Mouse (Mus musculus) megakaryocyte-erythroid progenitor cell, adult 5-6 weeks (primary cell): ENCODE measurements around the gene Ppp1r27. TPM values are rescaled to one million over a fixed set of nuclear protein-coding genes. Genes with fewer than 3 reads are reported as not detected.
A peak's percentile ranks its signal among the peaks of the same experiment; 100 is the strongest.
"Not testable (repeated sequence)": the region's sequence is repeated elsewhere in the genome, so short reads cannot be mapped to it uniquely, and the experiment has no call there.

Experiments
- ATAC-seq: replicated peaks from 2 replicates; pipeline ENCODE4 v1.8.0; 2016; ENCODE audit warnings: mild to moderate bottlenecking, inconsistent platforms; ENCODE audit not compliant: severe bottlenecking, poor library complexity, low FRiP score, low TSS enrichment
- total RNA-seq, 2 experiments: library from RNA; stranded (forward) in 1 of 2; stranded (reverse) in 1 of 2; fragments of 200-1000, 215-1000 nt in 1 of 2; fragments of >200 nt in 1 of 2; fragmentation: Nextera tagmentation in 1 of 2; gene quantifications; 2 replicates each; pipeline ENCODE4 v1.2.3; 2014 to 2017

Gene Ppp1r27
- total RNA-seq (2014; fragmentation: Nextera tagmentation) (not detected in 2 replicates), total RNA-seq (2017) (not detected in 2 replicates)

DNA sequence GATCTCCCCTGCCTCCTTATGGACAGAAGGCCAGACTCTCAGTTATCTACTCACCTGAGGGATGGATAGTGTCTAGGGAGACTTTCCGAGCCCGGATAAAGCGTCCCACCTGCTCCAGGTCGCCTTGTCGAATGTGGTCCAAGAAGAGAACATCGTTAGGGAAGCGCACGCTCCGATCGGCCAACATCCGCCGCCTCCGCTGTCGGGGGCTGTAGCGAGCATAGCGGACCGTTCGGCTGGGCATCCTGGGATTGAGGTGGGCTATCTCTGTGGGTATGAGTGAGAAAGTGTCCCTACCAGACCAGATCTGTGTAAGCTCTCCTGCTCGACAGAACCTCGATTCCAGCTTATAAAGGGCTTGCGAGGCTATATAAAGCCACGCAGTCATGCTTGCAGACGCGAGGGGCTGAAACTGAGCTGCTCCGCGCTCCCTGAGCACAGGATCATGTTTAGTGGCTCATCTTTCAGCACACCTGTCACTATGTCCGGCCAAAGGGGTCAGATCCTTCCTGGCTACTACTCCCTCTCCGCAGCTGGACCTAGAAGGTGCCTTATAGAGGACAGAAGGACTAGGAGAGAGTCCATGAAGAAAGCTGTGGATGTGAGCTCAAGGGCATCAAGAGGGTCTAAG, at the start of gene Ppp1r27:
TSS of gene Ppp1r27 (minus strand) at position 323 of the 631 bp plus-strand sequence.
- ATAC-seq: no peak

DNA sequence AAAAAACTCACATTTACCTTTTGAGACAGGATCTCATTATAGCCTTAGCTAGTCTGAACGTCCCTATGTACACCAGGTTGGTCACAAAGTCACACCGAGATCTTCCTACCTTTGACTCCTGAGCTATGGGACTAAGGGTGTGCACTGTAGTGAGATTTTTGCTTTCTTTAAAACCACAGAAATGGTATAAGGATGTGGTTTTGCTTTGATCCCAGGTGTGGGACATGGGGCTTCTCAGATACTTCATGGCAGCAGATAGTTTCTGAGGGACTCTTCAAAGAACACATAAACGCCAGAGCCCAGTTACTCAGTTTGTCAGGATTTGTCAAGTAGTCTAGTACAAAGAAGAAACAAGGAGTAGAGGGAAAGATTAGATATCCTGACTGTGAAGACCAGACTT, 49.8 kb upstream of the Ppp1r27 start:
- ATAC-seq: no peak

DNA sequence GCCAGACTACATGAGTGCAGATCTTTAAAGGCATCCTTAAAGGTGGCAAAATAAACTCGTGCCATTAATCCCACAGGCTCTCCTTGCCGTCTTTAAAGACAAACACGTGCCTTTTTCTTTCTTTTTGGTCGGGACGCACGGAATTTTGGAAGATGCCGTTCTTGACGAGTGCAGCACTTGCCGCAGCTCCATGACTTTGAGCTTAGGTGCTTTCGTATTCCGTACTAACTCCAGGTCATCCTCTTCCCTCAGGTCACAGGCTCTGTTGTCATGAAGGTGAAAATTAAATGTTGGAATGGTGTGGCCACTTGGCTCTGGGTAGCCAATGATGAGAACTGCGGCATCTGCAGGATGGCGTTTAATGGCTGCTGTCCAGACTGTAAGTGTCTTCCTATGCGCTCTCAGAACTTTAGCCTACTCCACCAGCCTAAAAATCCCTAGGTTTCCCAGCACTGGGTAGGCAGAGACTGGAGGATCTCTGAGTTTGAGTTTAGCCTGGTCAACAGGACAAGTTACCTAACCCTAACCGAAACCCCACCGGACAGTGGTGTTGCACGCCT, 48.1 kb upstream of the Ppp1r27 start:
- no peak for ATAC-seq

DNA sequence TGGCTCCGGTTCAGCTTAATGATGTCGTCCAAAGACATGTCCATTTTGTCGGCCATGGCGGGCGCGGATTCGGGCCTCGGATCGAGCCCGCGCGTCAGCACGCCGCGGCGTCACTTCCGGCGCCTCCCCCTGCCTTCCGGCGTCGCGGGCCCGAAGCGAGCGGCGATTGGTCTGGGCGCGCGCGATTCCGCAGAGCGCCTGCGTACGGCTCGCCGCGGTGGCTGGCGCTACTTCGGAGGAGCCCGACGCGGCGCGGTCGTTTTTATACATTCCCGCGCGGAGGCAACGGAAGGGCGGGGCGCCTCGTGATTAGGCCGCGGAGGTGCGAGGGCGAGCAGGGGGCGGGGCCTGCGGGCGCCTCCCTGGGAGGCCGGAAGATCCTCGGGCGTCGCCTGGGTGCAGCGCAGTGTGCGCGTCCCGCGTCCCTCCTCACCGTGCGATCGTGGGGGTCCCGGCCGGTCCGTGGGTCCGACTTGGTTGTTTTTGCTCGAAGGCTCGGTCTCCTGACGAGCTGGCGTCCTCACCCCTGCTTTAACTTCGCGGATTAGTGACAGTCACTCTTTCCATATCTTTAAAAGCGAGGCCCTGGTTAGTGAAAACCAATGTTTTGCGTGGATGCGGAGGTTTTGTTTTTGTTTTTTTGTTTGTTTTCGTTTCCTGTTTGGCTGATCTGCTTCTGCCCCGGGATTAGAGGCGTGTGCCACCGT, 47.5 kb upstream of the Ppp1r27 start, which contains the start of the genes Alyref and Anapc11:
TSS of gene Alyref (minus strand) at position 83 of the 707 bp plus-strand sequence.
TSS of gene Anapc11 (plus strand) at position 139 of the 707 bp plus-strand sequence.
- ATAC-seq: peak; percentile 91

DNA sequence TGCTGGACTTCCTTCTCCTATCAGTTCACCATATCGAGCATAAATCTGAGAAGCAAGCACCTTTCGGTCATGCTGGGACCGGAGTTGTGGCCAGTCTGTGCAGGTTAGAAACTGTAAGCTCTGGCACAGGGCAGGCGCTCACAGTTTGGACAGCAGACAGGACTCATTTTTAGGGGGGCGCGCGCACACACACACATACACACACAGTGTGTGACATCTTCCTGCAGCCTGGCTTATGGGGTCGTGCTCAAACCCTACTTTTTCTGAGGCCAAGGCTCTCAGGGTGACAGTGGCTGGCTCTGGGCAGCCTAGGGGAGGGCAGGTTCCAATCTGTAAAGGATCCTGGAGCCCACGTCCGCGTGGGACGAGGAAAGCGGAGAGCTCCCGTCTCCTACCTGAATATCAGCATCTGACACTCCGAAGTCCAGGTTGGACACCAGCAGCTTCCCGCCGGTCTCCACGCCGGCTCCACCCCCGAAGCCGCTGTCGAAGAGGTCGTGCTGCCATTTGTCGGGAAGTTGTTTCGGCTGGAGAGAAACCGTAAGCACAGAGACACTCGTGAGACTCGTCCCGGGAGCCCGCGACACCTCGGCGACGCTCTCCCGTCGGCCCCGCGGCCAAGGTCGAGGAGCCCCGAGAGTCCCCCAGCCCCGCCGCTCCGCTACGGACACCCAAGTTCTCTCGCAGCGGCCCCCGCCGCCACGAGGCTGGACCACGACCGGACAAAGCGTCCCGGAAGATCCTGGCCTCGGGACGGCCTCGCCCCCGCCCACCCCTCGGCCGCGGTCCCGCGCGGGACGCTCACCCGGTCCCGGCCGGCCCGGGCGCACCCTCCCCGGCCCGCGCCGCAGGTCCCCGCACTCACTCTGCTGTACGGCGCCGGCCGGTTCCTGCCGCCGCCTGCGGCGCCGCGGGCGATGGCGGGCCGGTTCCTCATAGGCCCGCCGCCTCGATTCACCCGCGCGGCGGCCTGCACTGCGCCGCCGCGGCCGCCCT, 46.6 kb upstream of the Ppp1r27 start:
- 0 out of 2 replicates have a peak, but pooled peaks have one; percentile 7 for ATAC-seq

DNA sequence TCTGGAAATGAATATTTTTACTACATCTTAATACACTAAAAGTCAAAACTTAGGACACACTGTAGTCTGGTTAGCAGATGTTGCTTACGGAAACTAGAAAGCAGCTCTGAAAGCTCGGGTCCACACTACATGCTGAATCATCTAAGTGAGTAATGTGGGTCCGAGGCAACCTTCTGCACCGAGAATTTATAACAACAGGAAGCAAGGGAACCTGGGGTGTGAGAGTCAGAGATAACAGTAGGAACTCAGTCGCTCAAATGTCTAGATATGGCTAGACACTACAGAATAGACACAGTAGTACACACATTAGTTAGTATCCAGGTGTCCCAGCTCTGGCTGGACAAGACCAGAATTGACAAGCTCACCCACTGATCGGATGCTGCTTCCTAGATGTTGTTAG, 37.6 kb upstream of the Ppp1r27 start:
- ATAC-seq: peak; percentile 80

DNA sequence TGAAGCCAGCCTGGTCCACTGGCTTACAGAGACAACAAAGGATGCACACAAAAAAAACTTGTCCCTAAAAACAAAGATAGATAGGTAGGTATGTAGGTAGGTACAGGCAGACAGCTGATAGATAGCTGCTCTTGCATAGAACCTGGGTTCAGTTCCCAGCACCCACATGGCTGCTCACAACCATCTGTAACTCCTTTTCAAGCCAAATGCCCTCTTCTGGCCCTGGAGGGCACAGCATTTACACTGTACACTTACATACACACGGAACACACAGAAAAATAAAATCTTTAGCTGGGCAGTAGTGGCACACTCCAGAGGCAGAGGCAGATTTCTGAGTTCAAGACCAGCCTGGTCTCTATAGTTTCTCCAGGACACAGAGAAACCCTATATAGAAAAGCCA, 33.0 kb upstream of the Ppp1r27 start:
- ATAC-seq: no peak

DNA sequence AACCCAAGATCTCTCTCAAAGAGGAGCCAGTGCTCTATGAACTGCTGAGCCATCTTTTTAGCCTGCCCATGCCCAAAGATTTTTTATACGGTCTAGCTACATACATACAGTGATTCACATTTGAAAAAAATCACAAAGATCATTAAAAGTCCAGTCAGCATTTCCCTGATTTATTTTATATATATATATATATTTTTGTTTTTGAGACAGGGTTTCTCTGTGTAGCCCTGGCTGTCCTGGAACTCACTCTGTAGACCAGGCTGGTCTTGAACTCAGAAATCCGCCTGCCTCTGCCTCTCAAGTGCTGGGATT, 32.0 kb upstream of the Ppp1r27 start:
- not testable (repeated sequence) for ATAC-seq

DNA sequence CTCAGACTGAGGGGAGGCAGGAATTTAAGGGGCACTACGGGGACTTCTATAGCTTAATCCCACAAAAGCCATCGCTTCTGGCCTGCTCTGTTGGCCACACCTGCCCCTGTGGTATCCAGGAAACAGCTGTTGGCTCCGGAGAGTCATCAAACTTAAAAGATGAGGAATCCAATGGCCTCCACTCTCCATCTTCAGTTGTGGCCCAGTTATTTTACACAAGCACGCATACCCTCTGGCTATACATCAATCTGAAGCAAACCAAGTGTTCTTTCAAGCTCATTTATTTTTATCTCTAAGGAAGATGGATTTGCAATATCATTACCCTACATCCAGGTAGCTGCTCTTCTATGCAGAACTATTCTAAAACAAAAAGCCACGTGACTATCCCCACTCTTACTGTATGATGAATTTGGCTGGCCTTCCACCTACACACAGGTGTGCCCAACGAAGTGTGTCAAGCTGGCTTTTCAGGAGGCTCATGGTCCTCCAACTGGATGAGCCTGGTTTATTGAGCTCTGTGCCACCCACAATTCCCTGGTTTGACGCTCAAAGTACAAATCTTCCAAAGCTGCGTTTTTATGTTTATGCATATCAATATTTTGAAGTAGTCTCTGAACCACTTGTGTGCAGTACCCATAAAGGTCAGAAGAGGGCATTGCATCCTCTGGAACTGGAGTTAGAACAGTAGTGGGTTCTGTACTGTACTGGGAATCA, 31.5 kb upstream of the Ppp1r27 start:
- 0 out of 2 replicates have a peak, but pooled peaks have one; percentile 16 for ATAC-seq

DNA sequence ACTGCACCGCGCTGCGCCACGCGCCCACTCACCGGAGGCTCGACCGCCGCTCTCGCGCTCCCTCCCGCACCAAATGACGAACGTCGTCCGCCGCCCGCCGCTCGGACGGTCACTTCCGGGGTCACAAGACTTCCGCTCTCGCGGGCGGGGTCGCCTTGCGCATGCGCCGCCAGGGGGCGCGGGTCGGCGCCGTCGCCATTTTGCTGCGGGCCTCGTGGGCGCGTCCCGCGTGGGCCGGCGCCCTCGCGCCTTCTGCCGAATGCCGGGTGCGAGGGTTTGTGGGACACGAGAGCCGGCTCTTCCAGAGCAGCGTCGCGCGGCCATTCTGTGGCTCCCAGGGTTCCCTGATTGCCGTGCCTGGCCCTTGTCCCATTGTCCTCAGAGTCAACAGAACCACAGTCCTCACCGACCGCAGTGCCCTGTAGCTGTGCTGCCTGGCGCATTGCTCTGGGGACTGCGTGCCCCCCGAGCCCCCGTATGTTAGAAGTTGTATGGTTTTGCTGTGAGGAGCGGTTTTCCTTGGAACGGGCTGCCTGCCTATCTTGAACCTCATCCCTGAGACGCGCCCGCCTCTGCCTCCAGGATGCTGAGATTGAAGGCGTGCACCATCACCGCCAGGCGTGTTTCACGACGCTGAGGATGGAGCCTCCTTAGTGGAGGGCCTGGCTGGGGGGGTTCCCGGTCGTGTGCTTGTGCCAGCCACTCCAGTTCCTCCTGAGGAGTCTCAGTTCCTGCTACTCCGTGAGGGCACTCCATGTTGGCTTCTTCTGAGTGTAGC, 30.7 kb upstream of the Ppp1r27 start, which contains the start of gene Arhgdia:
TSS of gene Arhgdia (minus strand) at position 135 of the 778 bp plus-strand sequence.
- ATAC-seq: peak; percentile 39

DNA sequence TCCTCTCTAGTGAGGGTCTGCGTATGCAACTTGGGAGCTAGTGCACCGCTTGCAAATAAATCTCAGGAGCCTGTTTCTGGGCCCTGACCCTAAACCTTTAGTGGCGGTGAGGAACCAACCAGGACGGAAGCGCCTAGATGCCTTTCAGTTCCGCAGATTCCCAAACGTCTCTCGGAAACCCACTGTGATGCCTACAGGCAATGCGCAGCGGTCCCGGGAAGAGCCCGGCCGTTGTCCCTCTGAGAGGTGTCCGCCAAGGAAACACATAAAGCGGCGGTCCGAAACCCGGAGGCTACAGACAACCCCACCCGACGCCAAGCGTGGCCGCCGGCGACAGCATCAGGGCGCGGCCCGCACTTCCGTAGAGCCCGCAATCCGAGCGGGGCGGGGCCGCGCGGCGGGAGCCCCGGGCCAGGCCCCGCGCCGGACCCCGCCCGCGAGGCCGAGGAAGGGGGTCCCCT, 30.0 kb upstream of the Ppp1r27 start:
- ATAC-seq: no peak

DNA sequence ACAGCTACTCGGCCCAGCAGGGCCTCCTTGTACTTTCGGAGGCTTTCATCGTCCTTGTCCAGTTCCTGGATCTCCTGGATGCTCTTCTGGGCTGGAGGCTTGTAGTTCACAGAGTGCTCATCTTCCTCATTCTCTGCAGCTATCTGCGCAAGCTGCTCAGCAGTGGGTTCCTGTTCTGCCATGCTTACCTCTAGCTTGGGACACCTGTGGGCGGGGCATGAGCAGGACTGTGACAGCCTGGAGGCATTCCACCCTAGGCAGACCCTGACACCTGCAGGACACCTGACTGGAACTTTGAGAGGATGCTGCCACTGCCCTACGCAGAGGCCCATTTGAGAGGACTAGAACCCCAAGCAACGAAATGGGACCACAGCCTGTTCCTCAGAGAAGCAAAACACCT, 29.3 kb upstream of the Ppp1r27 start:
- ATAC-seq: no peak; the same call in 1 of the 2 replicates

DNA sequence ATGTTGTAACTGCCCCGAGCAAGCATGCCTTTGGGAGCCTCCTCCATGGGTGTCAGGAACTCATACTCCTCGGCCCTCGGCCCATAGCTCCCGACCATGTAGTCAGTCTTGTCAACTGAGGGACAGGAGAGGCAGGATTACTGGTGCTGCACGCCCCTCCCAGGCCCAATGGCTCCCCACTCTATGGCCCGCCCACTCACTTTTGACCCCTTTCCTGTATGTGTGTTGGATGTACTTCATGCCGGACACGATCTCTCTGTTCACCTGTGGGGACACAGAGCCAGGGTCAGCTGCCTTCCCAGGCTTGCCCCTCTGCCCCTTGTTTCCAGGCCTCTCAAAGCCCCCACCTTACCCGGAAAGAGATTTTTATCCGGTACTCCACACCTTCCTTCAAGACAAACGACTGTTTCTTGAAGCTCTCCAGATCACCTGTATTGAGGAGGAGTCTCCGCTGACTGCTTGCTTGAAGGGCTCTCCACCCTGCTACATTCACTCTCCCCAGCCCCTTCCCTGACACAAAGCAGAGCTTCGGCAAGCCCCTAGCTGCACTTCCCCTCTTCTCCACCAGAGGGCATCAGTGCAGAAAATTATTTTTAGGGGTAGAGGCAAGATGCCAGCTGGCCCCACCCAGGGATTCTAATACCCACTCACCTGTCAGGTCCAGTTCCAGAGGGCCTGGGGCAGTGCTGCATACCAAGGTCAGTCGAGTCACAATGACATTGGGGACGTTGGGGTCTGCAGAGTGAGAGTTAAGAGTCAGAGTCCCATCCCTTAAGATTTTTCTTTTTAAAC, 28.6 kb upstream of the Ppp1r27 start:
- no peak for ATAC-seq

DNA sequence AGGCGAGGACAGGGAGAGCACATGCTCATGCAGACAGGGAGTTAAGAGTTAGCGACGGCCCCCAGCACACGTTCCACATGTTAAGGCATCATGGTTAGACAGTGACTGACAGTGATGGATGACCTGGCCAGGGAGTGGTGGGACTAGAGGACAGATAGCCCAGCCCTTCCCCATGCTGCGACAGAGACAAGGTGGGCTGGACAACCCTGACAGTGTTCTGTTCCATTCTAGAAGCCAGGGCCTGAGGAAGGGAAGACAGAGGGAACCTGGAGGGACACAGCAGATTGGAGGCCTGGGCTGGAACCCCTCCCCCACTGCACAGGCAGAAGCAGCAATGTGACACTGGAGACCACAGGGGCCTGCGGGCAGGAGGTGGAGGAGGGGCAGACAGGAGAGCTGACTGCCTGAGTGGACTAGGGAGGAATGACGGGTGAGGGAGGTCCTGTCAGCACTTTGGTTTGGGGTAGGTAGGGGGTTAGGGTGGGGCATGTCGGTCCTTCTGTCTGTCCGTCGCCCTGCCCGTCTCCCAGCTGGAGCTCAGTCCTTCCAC, 27.8 kb upstream of the Ppp1r27 start:
- ATAC-seq: no peak

DNA sequence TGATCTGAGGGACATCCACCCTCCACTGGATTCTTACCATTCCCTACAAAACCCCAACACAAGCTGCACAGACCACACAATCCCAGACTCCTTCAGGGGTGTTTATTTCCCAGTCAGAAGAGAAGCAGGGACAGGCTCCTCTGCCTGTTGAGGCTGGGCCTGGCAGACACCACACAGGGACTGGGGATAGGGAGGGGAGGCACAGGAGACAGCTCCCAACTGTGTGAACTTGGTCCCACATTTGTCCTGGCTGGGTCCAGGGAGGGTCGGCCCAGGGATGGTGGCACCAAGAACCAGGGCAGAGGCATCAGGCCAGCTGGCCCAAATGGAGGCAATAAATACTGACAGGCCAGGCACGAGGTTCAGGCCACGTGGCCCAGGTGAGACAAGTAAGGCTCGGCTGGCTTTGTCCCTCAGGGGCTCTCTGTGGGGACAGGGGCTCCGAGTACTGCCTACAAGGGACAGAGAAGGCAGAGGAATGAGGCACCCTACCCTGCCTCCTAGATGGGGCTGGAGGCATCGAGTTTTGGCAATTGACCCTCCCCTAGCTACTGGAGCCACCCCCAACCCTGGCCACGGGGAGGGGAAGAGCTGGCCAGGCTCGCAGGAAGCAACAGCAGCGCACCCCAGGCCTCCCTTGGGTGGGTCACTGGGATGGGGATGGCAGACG, 27.2 kb upstream of the Ppp1r27 start:
- ATAC-seq: no peak

DNA sequence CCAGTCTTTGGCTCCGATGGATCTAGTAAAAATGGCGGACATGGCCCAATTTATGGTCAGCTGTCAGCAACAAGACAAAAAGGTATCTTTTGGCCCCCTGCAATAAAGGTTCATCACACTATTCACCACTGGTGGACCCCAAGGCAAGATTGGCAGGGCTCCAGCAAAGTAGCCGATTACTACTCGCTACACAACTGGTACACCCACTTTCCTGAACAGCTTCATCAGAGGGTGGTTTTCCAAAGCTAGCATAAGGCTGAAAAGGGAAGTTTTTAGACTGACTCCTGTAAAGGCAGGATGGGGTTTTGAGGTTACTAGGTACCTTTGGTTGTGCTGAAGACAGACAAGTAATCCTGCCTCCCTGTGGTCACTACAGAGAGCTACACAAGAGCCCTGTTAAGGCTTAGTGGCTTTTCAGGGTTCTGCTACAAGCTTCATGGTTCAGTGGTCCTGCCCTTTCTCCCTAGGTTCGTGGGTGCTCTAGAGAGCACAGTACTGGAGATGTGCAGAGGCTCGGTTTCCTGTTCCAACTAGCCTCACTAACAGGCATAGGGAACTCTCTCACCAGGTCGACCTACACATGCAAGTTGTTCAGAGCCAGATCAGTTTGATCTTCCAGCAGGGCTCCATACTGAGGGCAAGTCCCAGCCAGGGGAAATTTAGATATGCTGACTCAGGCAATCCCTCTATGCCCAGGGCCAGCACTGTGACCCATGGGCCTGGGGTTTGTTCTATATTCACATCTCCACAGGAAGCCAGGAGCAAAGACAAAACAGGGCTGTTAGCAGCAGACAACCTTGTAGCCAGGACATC, 26.5 kb upstream of the Ppp1r27 start:
- ATAC-seq: no peak
